Comparison of ENCODE assay signal across 26 mouse cellular contexts in the genomic region with DNA sequence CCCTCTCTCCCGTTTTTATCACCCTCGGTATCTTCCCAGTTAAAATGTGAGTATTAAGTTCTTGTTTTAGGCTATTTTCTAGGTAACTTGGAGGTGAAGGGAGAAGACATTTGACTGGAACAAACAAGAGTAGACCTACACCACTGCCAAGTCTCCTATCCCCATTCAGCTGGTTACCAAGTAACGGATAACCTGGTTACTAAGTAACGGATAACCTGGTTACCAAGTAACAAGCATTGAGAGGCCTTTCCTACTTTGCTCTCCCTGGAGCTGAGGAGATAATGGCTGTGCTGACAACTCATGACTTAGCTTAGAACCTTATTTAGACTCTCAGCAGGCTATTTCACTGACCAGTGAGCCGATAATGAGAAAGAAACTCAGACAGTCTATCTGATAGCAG. TPM values are rescaled to one million over a fixed set of nuclear protein-coding genes. Genes with fewer than 3 reads are reported as not detected.
DNase-seq lines count a peak whose midpoint lies in the region; ATAC-seq and TF ChIP-seq lines count a peak whose summit lies in the region.
"Had no signal": no experiment of that assay in that cellular context is flagged by ENCODE, and none has a peak within 500 bp of the region (broad histone marks: within the 10 kb centered on the region; RNA-seq: fewer than 3 reads in every experiment).

No protein-coding gene starts in this region.

- peak; percentile 32; the same call in 1 of the 2 replicates for ATAC-seq in forebrain, embryonic 16.5 days
- no peak for ATAC-seq in forebrain, embryonic 15.5 days (replicated peaks)
- no peak for ATAC-seq in heart, embryonic 14.5 days (ENCODE audit: insufficient number of reproducible peaks, insufficient read depth, low FRiP score, low read depth)
- ATAC-seq in hindbrain, embryonic 16.5 days: peak; percentile 62; the same call in 1 of the 2 replicates

- TF ChIP-seq POLR2A in testis, adult 2 months (IDR thresholded peaks at IDR 0.05; ENCODE audit: control insufficient read depth, low read depth, low read length): no peak

- H3K4me3 ChIP-seq in forebrain, embryonic 16.5 days (replicated peaks; ENCODE audit: low read length): no peak overlapping the region
- no peak overlapping the region for H3K4me3 ChIP-seq in forebrain, embryonic 15.5 days
- H3K4me3 ChIP-seq in heart, embryonic 14.5 days (ENCODE audit: control insufficient read depth in 1 of 2, insufficient read depth in 1 of 2, low read depth in 1 of 2, low read length in 2 of 2): no peak overlapping the region
- no peak overlapping the region for H3K4me3 ChIP-seq in hindbrain, embryonic 16.5 days (ENCODE audit: low read length)
- no peak overlapping the region for H3K4me3 ChIP-seq in hindbrain, embryonic 10.5 days
- H3K4me3 ChIP-seq in testis, adult 2 months (ENCODE audit: control insufficient read depth, low read depth, low read length): peak overlapping the region; percentile 86
- H3K4me3 ChIP-seq: embryonic facial prominence, embryonic 10.5 days; limb, embryonic 15.5 days; lung, embryonic 15.5 days; neural tube, embryonic 12.5 days had no signal

- no peaks in the 10 kb centered on the region for H3K36me3 ChIP-seq in forebrain, embryonic 16.5 days (ENCODE audit: control insufficient read depth, insufficient read depth)
- H3K36me3 ChIP-seq in forebrain, embryonic 15.5 days: no peaks in the 10 kb centered on the region
- H3K36me3 ChIP-seq in heart, embryonic 14.5 days (ENCODE audit: control insufficient read depth, insufficient read depth, low read length): no peaks in the 10 kb centered on the region
- no peaks in the 10 kb centered on the region for H3K36me3 ChIP-seq in hindbrain, embryonic 16.5 days (ENCODE audit: control insufficient read depth, insufficient read depth, low read length)
- H3K36me3 ChIP-seq in hindbrain, embryonic 10.5 days: no peaks in the 10 kb centered on the region
- H3K36me3 ChIP-seq in testis, adult 2 months (ENCODE audit: control insufficient read depth, insufficient read depth, low read length): no peaks in the 10 kb centered on the region
- H3K36me3 ChIP-seq: embryonic facial prominence, embryonic 10.5 days; limb, embryonic 15.5 days; lung, embryonic 15.5 days; neural tube, embryonic 12.5 days had no signal

- H3K9ac ChIP-seq in forebrain, embryonic 16.5 days (replicated peaks; ENCODE audit: low read depth, low read length): no peak overlapping the region
- H3K9ac ChIP-seq in forebrain, embryonic 15.5 days (replicated peaks): no peak overlapping the region
- no peak overlapping the region for H3K9ac ChIP-seq in heart, embryonic 14.5 days (ENCODE audit: low read length)
- no peak overlapping the region for H3K9ac ChIP-seq in hindbrain, embryonic 16.5 days (ENCODE audit: low read depth, low read length)
- H3K9ac ChIP-seq: limb, embryonic 15.5 days; liver, embryonic 14.5 days; lung, embryonic 15.5 days; neural tube, embryonic 12.5 days had no signal

- H3K4me1 ChIP-seq in forebrain, embryonic 16.5 days (replicated peaks; ENCODE audit: control insufficient read depth, insufficient read depth, low read length): peaks cover 9% of the 10 kb centered on the region; the same call in 1 of the 2 replicates
- H3K4me1 ChIP-seq in forebrain, embryonic 15.5 days: peaks cover 11% of the 10 kb centered on the region
- peaks cover 43 to 63% of the 10 kb centered on the region in 2 experiments for H3K4me1 ChIP-seq in heart, embryonic 14.5 days (ENCODE audit: control insufficient read depth in 2 of 2, insufficient read depth in 2 of 2, low read length in 2 of 2)
- peaks cover 11% of the 10 kb centered on the region for H3K4me1 ChIP-seq in hindbrain, embryonic 16.5 days (ENCODE audit: control insufficient read depth, insufficient read depth, low read depth, low read length)
- peaks cover 24% of the 10 kb centered on the region for H3K4me1 ChIP-seq in hindbrain, embryonic 10.5 days (replicated peaks)
- H3K4me1 ChIP-seq in testis, adult 2 months (ENCODE audit: control insufficient read depth, insufficient read depth, low read length): peaks cover 6% of the 10 kb centered on the region
- H3K4me1 ChIP-seq: lung, embryonic 15.5 days had no signal

- DNase-seq in heart, adult 11 months: no peak
- DNase-seq in hindbrain, embryonic 10.5 days (ENCODE audit: low spot score): no peak
- no peak for DNase-seq in testis, postnatal 14 days (ENCODE audit: low spot score)
- DNase-seq: cerebellum, adult 11-12 months; cerebellum, postnatal 10 days; gastrocnemius, postnatal 36 days; left cerebral cortex, postnatal 4 days; lung, postnatal 36 days; midbrain, embryonic 14.5 days; retina, postnatal 1 day; right cerebral cortex, postnatal 25 days; spleen, adult 18-20 months; thymus, postnatal 36 days had no signal

- no peak overlapping the region for H3K27ac ChIP-seq in forebrain, embryonic 16.5 days (ENCODE audit: low read length)
- no peak overlapping the region for H3K27ac ChIP-seq in forebrain, embryonic 15.5 days (replicated peaks)
- peak overlapping the region; percentile 73 to 86; a peak in 3 of 4 replicates for H3K27ac ChIP-seq in heart, embryonic 14.5 days (replicated peaks in 1 of 2; ENCODE audit: control insufficient read depth in 1 of 2, insufficient read depth in 1 of 2, low read depth in 2 of 2, low read length in 2 of 2)
- H3K27ac ChIP-seq in hindbrain, embryonic 16.5 days (ENCODE audit: low read depth, low read length): no peak overlapping the region
- H3K27ac ChIP-seq in hindbrain, embryonic 10.5 days: no peak overlapping the region
- H3K27ac ChIP-seq in testis, adult 2 months (ENCODE audit: control insufficient read depth, insufficient read depth, low read depth, low read length): no peak overlapping the region
- H3K27ac ChIP-seq: embryonic facial prominence, embryonic 10.5 days; limb, embryonic 15.5 days; liver, embryonic 14.5 days; lung, embryonic 15.5 days; neural tube, embryonic 12.5 days had no signal

- TF ChIP-seq CTCF in testis, adult 2 months (IDR thresholded peaks at IDR 0.05; ENCODE audit: control insufficient read depth, insufficient read depth, insufficient replicate concordance, low read depth, low read length): no peak

- no peak overlapping the region for H3K4me2 ChIP-seq in forebrain, embryonic 16.5 days (ENCODE audit: low read length)
- no peak overlapping the region for H3K4me2 ChIP-seq in forebrain, embryonic 15.5 days (replicated peaks)
- no peak overlapping the region for H3K4me2 ChIP-seq in heart, embryonic 14.5 days (ENCODE audit: low read length)
- no peak overlapping the region for H3K4me2 ChIP-seq in hindbrain, embryonic 16.5 days (ENCODE audit: low read length)
- H3K4me2 ChIP-seq: limb, embryonic 15.5 days; lung, embryonic 15.5 days; neural tube, embryonic 12.5 days had no signal

- 70% methylated on average over 5 of the region's 5 CpGs for WGBS in forebrain, embryonic 16.5 days
- 67% methylated on average over 5 of the region's 5 CpGs for WGBS in forebrain, embryonic 15.5 days
- 32% methylated on average over 5 of the region's 5 CpGs for WGBS in heart, embryonic 14.5 days
- WGBS in hindbrain, embryonic 16.5 days: 45% methylated on average over 5 of the region's 5 CpGs
- 69% methylated on average over 5 of the region's 5 CpGs for WGBS in hindbrain, embryonic 10.5 days

- H3K9me3 ChIP-seq in forebrain, embryonic 16.5 days (ENCODE audit: control insufficient read depth, low read length): no peaks in the 10 kb centered on the region
- no peaks in the 10 kb centered on the region for H3K9me3 ChIP-seq in forebrain, embryonic 15.5 days
- no peaks in the 10 kb centered on the region for H3K9me3 ChIP-seq in heart, embryonic 14.5 days (ENCODE audit: control insufficient read depth, low read length)
- no peaks in the 10 kb centered on the region for H3K9me3 ChIP-seq in hindbrain, embryonic 16.5 days (ENCODE audit: control insufficient read depth, low read length)
- no peaks in the 10 kb centered on the region for H3K9me3 ChIP-seq in hindbrain, embryonic 10.5 days
- H3K9me3 ChIP-seq: embryonic facial prominence, embryonic 10.5 days; limb, embryonic 15.5 days; lung, embryonic 15.5 days; neural tube, embryonic 12.5 days had no signal

- H3K27me3 ChIP-seq in forebrain, embryonic 16.5 days (replicated peaks; ENCODE audit: control insufficient read depth, insufficient read depth, low read length): no peaks in the 10 kb centered on the region
- no peaks in the 10 kb centered on the region for H3K27me3 ChIP-seq in forebrain, embryonic 15.5 days
- no peaks in the 10 kb centered on the region for H3K27me3 ChIP-seq in heart, embryonic 14.5 days (ENCODE audit: control insufficient read depth, insufficient read depth, low read length)
- no peaks in the 10 kb centered on the region for H3K27me3 ChIP-seq in hindbrain, embryonic 16.5 days (replicated peaks; ENCODE audit: control insufficient read depth, insufficient read depth, low read length)
- H3K27me3 ChIP-seq in hindbrain, embryonic 10.5 days (ENCODE audit: insufficient read depth, poor library complexity, severe bottlenecking): no peaks in the 10 kb centered on the region
- no peaks in the 10 kb centered on the region for H3K27me3 ChIP-seq in testis, adult 2 months (ENCODE audit: control insufficient read depth, insufficient read depth, low read length)
- H3K27me3 ChIP-seq: limb, embryonic 15.5 days; lung, embryonic 15.5 days; megakaryocyte, embryonic 14.5 days; neural tube, embryonic 12.5 days had no signal

RNA-seq across cellular contexts. Expression of gene Tbx19, which starts 51.4 kb away (rescaled TPM):
- not detected in 2 replicates for polyA plus RNA-seq in forebrain, embryonic 16.5 days (2015; fragmentation: Nextera tagmentation; extraction: Ambion mirVana)
- 0.10 TPM in 1 of 2 replicates, not detected in the other for polyA plus RNA-seq in forebrain, embryonic 15.5 days (2015; fragmentation: Nextera tagmentation; extraction: Ambion mirVana)
- polyA plus RNA-seq in heart, embryonic 14.5 days (2014; fragmentation: Nextera tagmentation; extraction: Ambion mirVana): not detected in 2 replicates
- polyA plus RNA-seq in hindbrain, embryonic 16.5 days (2015; fragmentation: Nextera tagmentation; extraction: Ambion mirVana): not detected in 2 replicates
- polyA plus RNA-seq in hindbrain, embryonic 10.5 days (2016; fragmentation: Nextera tagmentation; extraction: Ambion mirVana): not detected in 2 replicates
- polyA plus RNA-seq in testis, adult 2 months (2012; rRNA removed): 18.4 and 21.1 TPM in 2 replicates
- polyA plus RNA-seq: embryonic facial prominence, embryonic 10.5 days; kidney, embryonic 14.5 days; large intestine, adult 2 months; limb, embryonic 15.5 days; midbrain, embryonic 14.5 days; neural tube, embryonic 12.5 days had no signal

Comparison
In these comparisons a context has a peak if more than half of its experiments do, and no peak if none do; other contexts are left out.
1. ATAC-seq: peak in forebrain, embryonic 16.5 days (single experiment) and hindbrain, embryonic 16.5 days (single experiment); none in forebrain, embryonic 15.5 days (single experiment) and heart, embryonic 14.5 days (single experiment).
2. H3K27ac ChIP-seq: peak in heart, embryonic 14.5 days (2 of 2); none in forebrain, embryonic 16.5 days (single experiment), forebrain, embryonic 15.5 days (single experiment), hindbrain, embryonic 16.5 days (single experiment), hindbrain, embryonic 10.5 days (single experiment) and testis, adult 2 months (single experiment).
3. RNA of gene Tbx19, which starts 51.4 kb away (polyA plus RNA-seq): 18.4 to 21.1 TPM in testis, adult 2 months; 0.10 TPM in forebrain, embryonic 15.5 days, not detected in forebrain, embryonic 16.5 days, not detected in heart, embryonic 14.5 days, not detected in hindbrain, embryonic 16.5 days and not detected in hindbrain, embryonic 10.5 days; every median in the first group is over 10 times any median in the second.